Mouse (Mus musculus): ENCODE results near the gene Purb.

DNA sequence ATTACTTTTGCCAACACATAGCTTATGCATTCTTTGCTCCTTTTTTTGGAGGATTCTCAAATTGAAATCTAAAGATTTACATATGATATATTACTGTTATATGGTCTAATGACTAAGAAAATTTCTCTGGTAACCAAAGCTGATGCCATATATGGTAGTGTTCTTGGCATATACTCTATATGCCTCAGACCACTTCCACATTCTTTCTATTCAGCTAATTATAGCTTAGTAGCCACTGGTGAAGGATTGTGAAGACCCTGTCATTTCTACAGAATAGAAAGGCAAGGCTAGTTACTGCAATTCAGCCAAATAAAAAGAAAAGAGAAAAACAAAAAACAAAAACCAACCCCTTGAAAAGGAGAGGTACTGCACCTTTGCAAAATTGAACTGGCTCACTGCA lies 3.6 kb downstream of the Purb start:
- no peak for TF ChIP-seq ZC3H11A (IDR thresholded peaks at IDR 0.05; ENCODE audit: borderline replicate concordance, low read depth, low read length)
- no peak for TF ChIP-seq ZNF384 (IDR thresholded peaks at IDR 0.05; ENCODE audit: low read depth, low read length)
- no peak for TF ChIP-seq HCFC1 (IDR thresholded peaks at IDR 0.05; ENCODE audit: borderline replicate concordance, insufficient read depth, low read length)
